Mouse (Mus musculus): ENCODE measurements around the gene Rasgef1b. TPM values are rescaled to one million over a fixed set of nuclear protein-coding genes. Genes with fewer than 3 reads are reported as not detected.

Rasgef1b gene
- polyA plus RNA-seq, 1 experiment, result 0.26 TPM

GRCm38 (mm10) chr5:99450994-99451393 lies 277.9 kb downstream of the Rasgef1b start:
- Histone ChIP-seq H3K36me3 (ENCODE audit: control insufficient read depth, insufficient read depth) (no peaks in the 10 kb centered on the region), H3K27me3 (ENCODE audit: control insufficient read depth, insufficient read depth, insufficient read length) (no peaks in the 10 kb centered on the region), H3K4me2 (ENCODE audit: low read depth) (no peak overlapping the region), H3ac (ENCODE audit: control insufficient read depth, insufficient read length) (no peak overlapping the region), H3K4me3 (no peak overlapping the region), H3K79me2 (ENCODE audit: control insufficient read depth, insufficient read depth) (no peaks in the 10 kb centered on the region)
- TF ChIP-seq TCF3 (IDR thresholded peaks at IDR 0.05; ENCODE audit: insufficient read length, low read depth) (no peak), POLR2AphosphoS2 (IDR thresholded peaks at IDR 0.05; ENCODE audit: insufficient read length, low read depth) (no peak), SRF (IDR thresholded peaks at IDR 0.05; ENCODE audit: control insufficient read depth, insufficient read length, low read depth) (no peak), POLR2A (IDR thresholded peaks at IDR 0.05; ENCODE audit: insufficient read length, low read depth) (no peak), REST (IDR thresholded peaks at IDR 0.05; ENCODE audit: insufficient read depth, insufficient read length) (no peak)

GRCm38 (mm10) chr5:99450463-99450862 lies 278.4 kb downstream of the Rasgef1b start:
- no peaks in the 10 kb centered on the region for H3K27me3 ChIP-seq (ENCODE audit: control insufficient read depth, insufficient read depth, insufficient read length)
- H3K4me2 ChIP-seq (ENCODE audit: low read depth), result no peak overlapping the region
- no peak overlapping the region for H3ac ChIP-seq (ENCODE audit: control insufficient read depth, insufficient read length)
- H3K36me3 ChIP-seq (ENCODE audit: control insufficient read depth, insufficient read depth), result no peaks in the 10 kb centered on the region
- H3K79me2 ChIP-seq (ENCODE audit: control insufficient read depth, insufficient read depth), result no peaks in the 10 kb centered on the region
- H3K4me3 ChIP-seq, result no peak overlapping the region
- TF ChIP-seq SRF (IDR thresholded peaks at IDR 0.05; ENCODE audit: control insufficient read depth, insufficient read length, low read depth) (no peak), MYOD1 (IDR thresholded peaks at IDR 0.05; ENCODE audit: control insufficient read depth in 1 of 3, insufficient read length in 2 of 3, low read depth in 2 of 3) (no peak), POLR2AphosphoS2 (IDR thresholded peaks at IDR 0.05; ENCODE audit: insufficient read length, low read depth) (no peak), POLR2A (IDR thresholded peaks at IDR 0.05; ENCODE audit: insufficient read length, low read depth) (no peak)

GRCm38 (mm10) chr5:99447481-99447880 lies 281.4 kb downstream of the Rasgef1b start:
- no peak overlapping the region for H3K4me2 ChIP-seq (ENCODE audit: low read depth)
- H3ac ChIP-seq (ENCODE audit: control insufficient read depth, insufficient read length), result no peak overlapping the region
- H3K4me3 ChIP-seq, result no peak overlapping the region
- no peaks in the 10 kb centered on the region for H3K36me3 ChIP-seq (ENCODE audit: control insufficient read depth, insufficient read depth)
- H3K27me3 ChIP-seq (ENCODE audit: control insufficient read depth, insufficient read depth, insufficient read length), result no peaks in the 10 kb centered on the region
- no peaks in the 10 kb centered on the region for H3K79me2 ChIP-seq (ENCODE audit: control insufficient read depth, insufficient read depth)
- no peak for TF ChIP-seq CEBPB (IDR thresholded peaks at IDR 0.05; ENCODE audit: insufficient read depth, poor library complexity, severe bottlenecking)
- no peak for TF ChIP-seq MAX (IDR thresholded peaks at IDR 0.05; ENCODE audit: low read depth)

GRCm38 (mm10) chr5:99445242-99445641 lies 283.6 kb downstream of the Rasgef1b start:
- Histone ChIP-seq H3K4me2 (ENCODE audit: low read depth) (no peak overlapping the region), H3ac (ENCODE audit: control insufficient read depth, insufficient read length) (no peak overlapping the region), H3K4me3 (no peak overlapping the region), H3K27me3 (ENCODE audit: control insufficient read depth, insufficient read depth, insufficient read length) (peaks cover 4% of the 10 kb centered on the region), H3K36me3 (ENCODE audit: control insufficient read depth, insufficient read depth) (no peaks in the 10 kb centered on the region), H3K79me2 (ENCODE audit: control insufficient read depth, insufficient read depth) (no peaks in the 10 kb centered on the region)
- TF ChIP-seq MYOG (IDR thresholded peaks at IDR 0.05; ENCODE audit: control insufficient read depth in 1 of 3, insufficient read depth in 1 of 3, insufficient read length in 2 of 3, low read depth in 2 of 3) (no peak), TCF12 (IDR thresholded peaks at IDR 0.05; ENCODE audit: insufficient read depth, poor library complexity, severe bottlenecking) (no peak), POLR2A (IDR thresholded peaks at IDR 0.05; ENCODE audit: insufficient read length, low read depth) (no peak), SRF (IDR thresholded peaks at IDR 0.05; ENCODE audit: control insufficient read depth, insufficient read length, low read depth) (no peak), TCF3 (IDR thresholded peaks at IDR 0.05; ENCODE audit: insufficient read length, low read depth) (no peak), POLR2AphosphoS2 (IDR thresholded peaks at IDR 0.05; ENCODE audit: insufficient read length, low read depth) (no peak), MAX (IDR thresholded peaks at IDR 0.05; ENCODE audit: low read depth) (no peak), MYOD1 (IDR thresholded peaks at IDR 0.05; ENCODE audit: control insufficient read depth in 1 of 3, insufficient read length in 2 of 3, low read depth in 2 of 3) (no peak), REST (IDR thresholded peaks at IDR 0.05; ENCODE audit: insufficient read depth, insufficient read length) (no peak)

- no peak for TF ChIP-seq POLR2A (IDR thresholded peaks at IDR 0.05; ENCODE audit: insufficient read length, low read depth)
- no peak for TF ChIP-seq CEBPB (IDR thresholded peaks at IDR 0.05; ENCODE audit: insufficient read depth, poor library complexity, severe bottlenecking)
- TF ChIP-seq TCF12 (IDR thresholded peaks at IDR 0.05; ENCODE audit: insufficient read depth, poor library complexity, severe bottlenecking), result no peak
- no peak for TF ChIP-seq REST (IDR thresholded peaks at IDR 0.05; ENCODE audit: insufficient read depth, insufficient read length)
- TF ChIP-seq MAX (IDR thresholded peaks at IDR 0.05; ENCODE audit: low read depth), result no peak
- no peak for TF ChIP-seq MYOG (IDR thresholded peaks at IDR 0.05; ENCODE audit: control insufficient read depth in 1 of 3, insufficient read depth in 1 of 3, insufficient read length in 2 of 3, low read depth in 2 of 3)
- no peak for TF ChIP-seq E2F4 (IDR thresholded peaks at IDR 0.05; ENCODE audit: insufficient read depth)
- no peak for TF ChIP-seq TCF3 (IDR thresholded peaks at IDR 0.05; ENCODE audit: insufficient read length, low read depth)
- no peak for TF ChIP-seq POLR2AphosphoS2 (IDR thresholded peaks at IDR 0.05; ENCODE audit: insufficient read length, low read depth)
- no peak for TF ChIP-seq USF1 (IDR thresholded peaks at IDR 0.05; ENCODE audit: low read depth)
- no peak for TF ChIP-seq SRF (IDR thresholded peaks at IDR 0.05; ENCODE audit: control insufficient read depth, insufficient read length, low read depth)
- no peak for TF ChIP-seq MYOD1 (IDR thresholded peaks at IDR 0.05; ENCODE audit: control insufficient read depth in 1 of 3, insufficient read length in 2 of 3, low read depth in 2 of 3)
- H3K27me3 ChIP-seq (ENCODE audit: control insufficient read depth, insufficient read depth, insufficient read length), result peaks cover 5% of the 10 kb centered on the region
Observed at GRCm38 (mm10) chr5:99444777-99445176, 284.1 kb downstream of the Rasgef1b start.

More at GRCm38 (mm10) chr5:99444777-99445176, 284.1 kb downstream of the Rasgef1b start:
- no peaks in the 10 kb centered on the region for H3K36me3 ChIP-seq (ENCODE audit: control insufficient read depth, insufficient read depth)
- no peaks in the 10 kb centered on the region for H3K79me2 ChIP-seq (ENCODE audit: control insufficient read depth, insufficient read depth)
- H3K4me3 ChIP-seq, result no peak overlapping the region
- no peak overlapping the region for H3K4me2 ChIP-seq (ENCODE audit: low read depth)
- no peak overlapping the region for H3ac ChIP-seq (ENCODE audit: control insufficient read depth, insufficient read length)
